Mouse (Mus musculus): Measurements from ENCODE around the gene Dhdds. TPM values are rescaled to one million over a fixed set of nuclear protein-coding genes. Genes with fewer than 3 reads are reported as not detected.

Gene Dhdds
- polyA plus RNA-seq, 1 experiment: 37.0 TPM

DNA sequence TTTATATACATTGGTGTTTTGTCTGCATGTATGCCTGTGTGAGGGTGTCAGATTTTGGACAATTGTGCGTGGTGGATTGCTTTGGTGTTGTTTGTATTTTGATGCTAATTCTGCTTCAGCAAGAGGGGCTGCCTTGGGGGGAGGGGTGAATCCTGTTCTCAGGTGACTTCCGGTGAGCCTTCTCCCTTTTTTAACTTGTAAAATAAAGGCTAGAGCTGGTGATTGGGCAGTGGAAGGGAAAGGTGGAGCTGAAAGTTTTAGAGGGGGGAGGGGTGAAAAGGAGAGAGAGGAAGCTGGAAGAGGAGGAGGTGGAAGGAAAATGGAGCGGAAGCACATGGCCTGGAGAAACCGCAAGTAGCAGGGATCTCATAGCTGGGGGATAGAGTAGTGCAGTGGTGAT, 44.4 kb downstream of the Dhdds start:
- DNase-seq: no peak
- no peaks in the 10 kb centered on the region for H3K36me3 ChIP-seq (ENCODE audit: control insufficient read depth, insufficient read depth, low read length)
- no peak overlapping the region for H3K27ac ChIP-seq (ENCODE audit: insufficient read depth, low read depth, low read length)
- TF ChIP-seq POLR2A (IDR thresholded peaks at IDR 0.05; ENCODE audit: low read depth, low read length) (no peak), CTCF (conservative IDR thresholded peaks at IDR 0.05; ENCODE audit: insufficient read depth, insufficient read length, low read depth, low read length) (no peak)
- H3K27me3 ChIP-seq (replicated peaks; ENCODE audit: control insufficient read depth, insufficient read depth, low read length): no peaks in the 10 kb centered on the region
- no peak overlapping the region for H3K4me3 ChIP-seq (ENCODE audit: insufficient read depth, low read depth, low read length)
- whole genome bisulfite sequencing: 85% methylated on average over 4 of the region's 4 CpGs
- H3K4me1 ChIP-seq (ENCODE audit: control insufficient read depth, insufficient read depth, low read length): no peaks in the 10 kb centered on the region

DNA sequence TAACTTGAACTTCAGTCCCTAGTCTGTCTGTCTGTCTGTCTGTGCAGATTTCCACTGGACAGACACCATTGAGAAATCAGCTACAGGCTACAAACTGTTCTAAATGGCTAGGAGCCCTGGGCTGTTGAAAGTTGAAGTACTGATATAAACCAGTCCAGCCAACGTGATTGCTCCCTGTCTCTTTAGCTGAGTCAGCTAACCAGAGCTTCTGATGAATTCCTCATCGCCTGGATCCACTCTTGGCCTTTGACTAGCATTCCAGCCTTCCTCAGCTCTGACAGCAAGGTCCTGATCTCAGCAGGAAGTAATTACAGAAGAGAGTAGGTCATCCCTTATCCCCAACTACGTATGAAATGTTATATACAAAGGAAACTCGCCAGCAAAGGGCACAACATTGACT, 54.0 kb downstream of the Dhdds start:
- Histone ChIP-seq H3K36me3 (ENCODE audit: control insufficient read depth, insufficient read depth, low read length) (no peaks in the 10 kb centered on the region), H3K27me3 (replicated peaks; ENCODE audit: control insufficient read depth, insufficient read depth, low read length) (no peaks in the 10 kb centered on the region), H3K27ac (ENCODE audit: insufficient read depth, low read depth, low read length) (no peak overlapping the region), H3K4me3 (ENCODE audit: insufficient read depth, low read depth, low read length) (no peak overlapping the region), H3K4me1 (ENCODE audit: control insufficient read depth, insufficient read depth, low read length) (no peaks in the 10 kb centered on the region)
- WGBS: 40% methylated on average over 4 of the region's 4 CpGs
- TF ChIP-seq POLR2A (IDR thresholded peaks at IDR 0.05; ENCODE audit: low read depth, low read length) (no peak), CTCF (conservative IDR thresholded peaks at IDR 0.05; ENCODE audit: insufficient read depth, insufficient read length, low read depth, low read length) (no peak)
- DNase-seq: peak; percentile 22

DNA sequence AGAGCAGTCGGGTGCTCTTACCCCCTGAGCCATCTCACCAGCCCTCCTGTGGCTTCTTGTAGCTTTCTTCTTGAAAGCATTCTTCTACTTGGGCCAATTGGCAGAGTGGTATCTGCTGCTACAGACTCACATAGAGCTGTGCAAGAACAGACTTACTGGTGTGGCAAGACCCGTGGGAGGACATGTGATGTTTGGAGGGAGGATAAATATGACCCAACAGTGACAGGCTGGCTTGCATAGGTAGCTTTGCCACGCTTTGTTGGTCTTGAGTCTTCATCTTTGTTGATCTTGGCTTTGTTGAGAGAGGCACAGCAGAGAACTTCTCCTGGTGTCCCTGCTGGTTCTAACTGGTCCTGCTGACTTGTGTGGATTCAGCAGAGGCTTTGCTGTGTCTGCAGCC, 56.9 kb downstream of the Dhdds start:
- no peak overlapping the region for H3K27ac ChIP-seq (ENCODE audit: insufficient read depth, low read depth, low read length)
- DNase-seq: no peak
- TF ChIP-seq POLR2A (IDR thresholded peaks at IDR 0.05; ENCODE audit: low read depth, low read length) (no peak), CTCF (conservative IDR thresholded peaks at IDR 0.05; ENCODE audit: insufficient read depth, insufficient read length, low read depth, low read length) (no peak)
- H3K27me3 ChIP-seq (replicated peaks; ENCODE audit: control insufficient read depth, insufficient read depth, low read length): no peaks in the 10 kb centered on the region
- H3K4me1 ChIP-seq (ENCODE audit: control insufficient read depth, insufficient read depth, low read length): no peaks in the 10 kb centered on the region
- H3K36me3 ChIP-seq (ENCODE audit: control insufficient read depth, insufficient read depth, low read length): no peaks in the 10 kb centered on the region
- 53% methylated on average over 3 of the region's 3 CpGs for WGBS
- H3K4me3 ChIP-seq (ENCODE audit: insufficient read depth, low read depth, low read length): no peak overlapping the region

DNA sequence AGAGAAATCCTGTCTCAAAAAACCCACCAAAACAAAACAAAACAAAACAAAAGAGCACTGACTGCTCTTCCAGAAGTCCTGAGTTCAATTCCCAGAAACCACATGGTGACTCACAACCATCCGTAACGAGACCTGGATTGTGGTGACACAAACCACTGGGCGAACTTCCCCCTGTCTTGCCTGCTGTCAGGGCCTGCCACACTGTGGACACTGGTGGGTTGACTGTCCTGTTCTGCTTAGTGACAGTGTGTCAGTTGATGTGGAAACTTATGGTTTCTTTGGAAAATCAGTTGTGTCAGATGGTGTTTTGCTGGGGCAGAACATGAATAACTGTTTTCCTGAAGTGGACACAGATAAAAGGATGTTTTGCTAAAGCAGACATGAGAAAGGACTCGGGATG, 58.0 kb downstream of the Dhdds start:
- no peaks in the 10 kb centered on the region for H3K36me3 ChIP-seq (ENCODE audit: control insufficient read depth, insufficient read depth, low read length)
- DNase-seq: no peak
- H3K27ac ChIP-seq (ENCODE audit: insufficient read depth, low read depth, low read length): no peak overlapping the region
- H3K4me1 ChIP-seq (ENCODE audit: control insufficient read depth, insufficient read depth, low read length): no peaks in the 10 kb centered on the region
- H3K27me3 ChIP-seq (replicated peaks; ENCODE audit: control insufficient read depth, insufficient read depth, low read length): no peaks in the 10 kb centered on the region
- TF ChIP-seq CTCF (conservative IDR thresholded peaks at IDR 0.05; ENCODE audit: insufficient read depth, insufficient read length, low read depth, low read length) (no peak), POLR2A (IDR thresholded peaks at IDR 0.05; ENCODE audit: low read depth, low read length) (no peak)
- H3K4me3 ChIP-seq (ENCODE audit: insufficient read depth, low read depth, low read length): no peak overlapping the region
- 90% methylated on average over 4 of the region's 4 CpGs for WGBS

- H3K27ac ChIP-seq (ENCODE audit: insufficient read depth, low read depth, low read length): no peak overlapping the region
- 65% methylated on average over 3 of the region's 3 CpGs for WGBS
- no peaks in the 10 kb centered on the region for H3K36me3 ChIP-seq (ENCODE audit: control insufficient read depth, insufficient read depth, low read length)
- H3K4me1 ChIP-seq (ENCODE audit: control insufficient read depth, insufficient read depth, low read length): no peaks in the 10 kb centered on the region
- H3K27me3 ChIP-seq (replicated peaks; ENCODE audit: control insufficient read depth, insufficient read depth, low read length): no peaks in the 10 kb centered on the region
- H3K4me3 ChIP-seq (ENCODE audit: insufficient read depth, low read depth, low read length): no peak overlapping the region
- DNase-seq: no peak
- TF ChIP-seq POLR2A (IDR thresholded peaks at IDR 0.05; ENCODE audit: low read depth, low read length): no peak
- no peak for TF ChIP-seq CTCF (conservative IDR thresholded peaks at IDR 0.05; ENCODE audit: insufficient read depth, insufficient read length, low read depth, low read length)
These were observed 59.1 kb downstream of the Dhdds start for GRCm38 (mm10) chr4:133941576-133941975.

DNA sequence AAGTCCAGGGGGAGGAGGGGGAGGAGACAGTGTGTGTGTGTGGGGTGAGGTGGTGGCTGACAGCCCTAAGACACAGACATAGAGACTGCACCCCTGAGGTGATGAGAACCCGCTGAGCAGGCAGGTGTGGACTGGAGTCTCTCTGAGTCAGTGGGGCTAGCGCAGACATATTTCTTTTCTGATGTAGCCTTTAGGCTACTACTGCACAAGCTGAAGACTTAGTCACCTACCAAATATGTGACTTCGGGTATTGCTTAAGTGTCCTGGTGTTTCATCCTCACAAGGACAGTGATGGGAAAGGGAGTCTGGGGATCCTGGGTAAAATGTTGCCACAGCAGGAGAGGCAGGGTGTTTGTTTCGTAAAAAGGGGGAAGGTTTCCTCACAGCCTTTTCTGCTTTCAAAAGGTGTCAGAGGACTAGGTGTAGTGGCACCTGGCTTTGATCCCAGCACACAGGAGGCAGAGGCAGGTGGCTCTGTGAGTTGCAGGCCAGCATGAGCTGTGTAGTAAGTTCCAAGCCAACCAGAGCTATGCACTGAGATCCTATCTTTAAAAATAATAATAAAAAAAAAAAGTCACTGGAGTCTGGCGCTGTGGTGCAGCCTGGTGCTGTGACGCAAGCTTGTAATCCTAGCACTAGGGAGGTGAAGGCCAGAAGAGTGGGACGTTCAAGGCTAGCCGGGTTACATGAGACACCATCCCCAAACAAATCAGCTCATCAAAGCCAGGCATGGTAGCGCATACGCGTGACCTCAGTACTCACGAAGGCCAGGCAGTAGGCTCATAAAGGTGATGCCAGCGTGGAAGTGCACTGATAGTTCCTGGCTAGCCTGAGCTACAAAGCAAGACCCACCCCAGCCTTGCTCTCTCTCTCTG, 60.1 kb downstream of the Dhdds start:
- WGBS: 74% methylated on average over 13 of the region's 13 CpGs
- no peak overlapping the region for H3K4me3 ChIP-seq (ENCODE audit: insufficient read depth, low read depth, low read length)
- no peak for DNase-seq
- H3K36me3 ChIP-seq (ENCODE audit: control insufficient read depth, insufficient read depth, low read length): no peaks in the 10 kb centered on the region
- no peaks in the 10 kb centered on the region for H3K27me3 ChIP-seq (replicated peaks; ENCODE audit: control insufficient read depth, insufficient read depth, low read length)
- no peaks in the 10 kb centered on the region for H3K4me1 ChIP-seq (ENCODE audit: control insufficient read depth, insufficient read depth, low read length)
- no peak overlapping the region for H3K27ac ChIP-seq (ENCODE audit: insufficient read depth, low read depth, low read length)
- TF ChIP-seq POLR2A (IDR thresholded peaks at IDR 0.05; ENCODE audit: low read depth, low read length) (no peak), CTCF (conservative IDR thresholded peaks at IDR 0.05; ENCODE audit: insufficient read depth, insufficient read length, low read depth, low read length) (no peak)

- TF ChIP-seq POLR2A (IDR thresholded peaks at IDR 0.05; ENCODE audit: low read depth, low read length) (no peak), CTCF (conservative IDR thresholded peaks at IDR 0.05; ENCODE audit: insufficient read depth, insufficient read length, low read depth, low read length) (no peak)
- Histone ChIP-seq H3K4me3 (ENCODE audit: insufficient read depth, low read depth, low read length) (no peak overlapping the region), H3K27me3 (replicated peaks; ENCODE audit: control insufficient read depth, insufficient read depth, low read length) (no peaks in the 10 kb centered on the region), H3K4me1 (ENCODE audit: control insufficient read depth, insufficient read depth, low read length) (no peaks in the 10 kb centered on the region), H3K36me3 (ENCODE audit: control insufficient read depth, insufficient read depth, low read length) (no peaks in the 10 kb centered on the region), H3K27ac (ENCODE audit: insufficient read depth, low read depth, low read length) (no peak overlapping the region)
- no peak for DNase-seq
- 59% methylated on average over 2 of the region's 2 CpGs for WGBS
These were observed 62.6 kb downstream of the Dhdds start for GRCm38 (mm10) chr4:133938077-133938476.

Measured in kidney, adult 2 months (tissue).